Mouse (Mus musculus): ENCODE measurements around the gene Tgif1. TPM values are rescaled to one million over a fixed set of nuclear protein-coding genes. Genes with fewer than 3 reads are reported as not detected.

Tgif1 gene
- polyA plus RNA-seq (2012) = 5.5 and 5.7 TPM in 2 replicates

- TF ChIP-seq GATA1 (IDR thresholded peaks at IDR 0.05; ENCODE audit: low read length) = no peak
These were observed at the start of gene Tgif1 for GRCm38 (mm10) chr17:70853436-70853905. Tgif1 (minus strand) TSS chr17:70853546.

- TF ChIP-seq GATA1 (IDR thresholded peaks at IDR 0.05; ENCODE audit: low read length) = no peak
These were observed 47.3 kb upstream of the Tgif1 start for GRCm38 (mm10) chr17:70900660-70901059.

GRCm38 (mm10) chr17:70899642-70900041, 46.3 kb upstream of the Tgif1 start:
- no peak for TF ChIP-seq GATA1 (IDR thresholded peaks at IDR 0.05; ENCODE audit: low read length)

- TF ChIP-seq GATA1 (IDR thresholded peaks at IDR 0.05; ENCODE audit: low read length) = no peak
These were observed 41.5 kb upstream of the Tgif1 start for GRCm38 (mm10) chr17:70894867-70895266.

GRCm38 (mm10) chr17:70893151-70893550, 39.8 kb upstream of the Tgif1 start:
- no peak for TF ChIP-seq GATA1 (IDR thresholded peaks at IDR 0.05; ENCODE audit: low read length)

- TF ChIP-seq GATA1 (IDR thresholded peaks at IDR 0.05; ENCODE audit: low read length) = no peak
These were observed 39.1 kb upstream of the Tgif1 start for GRCm38 (mm10) chr17:70892288-70893096.

- no peak for TF ChIP-seq GATA1 (IDR thresholded peaks at IDR 0.05; ENCODE audit: low read length)
These were observed 37.2 kb upstream of the Tgif1 start for GRCm38 (mm10) chr17:70890571-70890970.

- TF ChIP-seq GATA1 (IDR thresholded peaks at IDR 0.05; ENCODE audit: low read length) = no peak
These were observed 35.3 kb upstream of the Tgif1 start for GRCm38 (mm10) chr17:70888657-70889056.

GRCm38 (mm10) chr17:70887848-70888247, 34.5 kb upstream of the Tgif1 start:
- no peak for TF ChIP-seq GATA1 (IDR thresholded peaks at IDR 0.05; ENCODE audit: low read length)

- TF ChIP-seq GATA1 (IDR thresholded peaks at IDR 0.05; ENCODE audit: low read length) = no peak
These were observed 33.5 kb upstream of the Tgif1 start for GRCm38 (mm10) chr17:70886641-70887391.

- no peak for TF ChIP-seq GATA1 (IDR thresholded peaks at IDR 0.05; ENCODE audit: low read length)
These were observed 32.5 kb upstream of the Tgif1 start for GRCm38 (mm10) chr17:70885868-70886267.

GRCm38 (mm10) chr17:70881934-70882333, 28.6 kb upstream of the Tgif1 start:
- no peak for TF ChIP-seq GATA1 (IDR thresholded peaks at IDR 0.05; ENCODE audit: low read length)

GRCm38 (mm10) chr17:70881194-70881593, 27.8 kb upstream of the Tgif1 start:
- no peak for TF ChIP-seq GATA1 (IDR thresholded peaks at IDR 0.05; ENCODE audit: low read length)

GRCm38 (mm10) chr17:70878237-70878636, 24.9 kb upstream of the Tgif1 start:
- no peak for TF ChIP-seq GATA1 (IDR thresholded peaks at IDR 0.05; ENCODE audit: low read length)

- no peak for TF ChIP-seq GATA1 (IDR thresholded peaks at IDR 0.05; ENCODE audit: low read length)
These were observed 20.4 kb upstream of the Tgif1 start for GRCm38 (mm10) chr17:70873778-70874124.

GRCm38 (mm10) chr17:70872936-70873777, 19.8 kb upstream of the Tgif1 start:
- no peak for TF ChIP-seq GATA1 (IDR thresholded peaks at IDR 0.05; ENCODE audit: low read length)
